Mouse (Mus musculus) small intestine, adult 2 months (tissue): ENCODE data around the gene Cdh4.

Experiments used
- CTCF ChIP-seq: fragments of 200-500 bp; IDR thresholded peaks from 2 replicates; pipeline ENCODE4 v1.5.1; 2012; ENCODE audit warnings: low read depth, mild to moderate bottlenecking, control low read depth, inconsistent platforms, low read length, moderate library complexity, mixed read lengths; ENCODE audit not compliant: insufficient replicate concordance, insufficient read length; ENCODE audit errors: extremely low read depth
- POLR2A ChIP-seq: fragments of 200-500 bp; IDR thresholded peaks from 2 replicates; pipeline ENCODE4 v1.6.1; 2012; ENCODE audit warnings: low read depth, mild to moderate bottlenecking, control low read depth, inconsistent platforms, low read length, moderate library complexity

GRCm38 (mm10) chr2:179729002-179729401 is 286.8 kb downstream of the Cdh4 start:
- TF ChIP-seq CTCF = peak; percentile 59; the same call in 1 of the 2 replicates
- no peak for TF ChIP-seq POLR2A
